Mouse (Mus musculus) myocyte (in vitro differentiated cells): ENCODE measurements at regions not wholly inside any gene's neighbourhood (a gene's known extent, or its start where the extent isn't known, plus 50 kb on each side); places are given as distances from the start of the nearest gene placed in this dataset.

Source experiments
- H3K27me3 ChIP-seq: one replicate; pipeline ENCODE4 v1.6.1; 2011; ENCODE audit not compliant: control insufficient read depth, insufficient read depth, insufficient read length
- H3K36me3 ChIP-seq: one replicate; pipeline ENCODE4 v1.6.1; 2011; ENCODE audit not compliant: control insufficient read depth, insufficient read depth
- H3K4me2 ChIP-seq: one replicate; pipeline ENCODE4 v1.6.1; 2011; ENCODE audit warnings: low read depth, control low read depth
- H3K4me3 ChIP-seq: one replicate; pipeline ENCODE4 v1.5.1; 2011; ENCODE audit warnings: mild to moderate bottlenecking, control low read depth, moderate library complexity
- H3K79me2 ChIP-seq: one replicate; pipeline ENCODE4 v1.6.1; 2011; ENCODE audit not compliant: control insufficient read depth, insufficient read depth
- H3ac ChIP-seq: one replicate; pipeline ENCODE4 v1.6.1; 2011; ENCODE audit not compliant: control insufficient read depth, insufficient read length
- CEBPB ChIP-seq: IDR thresholded peaks from 2 replicates; pipeline ENCODE4 v1.6.1; 2011; ENCODE audit warnings: mild to moderate bottlenecking, moderate library complexity; ENCODE audit not compliant: poor library complexity, insufficient read depth, severe bottlenecking
- E2F4 ChIP-seq: IDR thresholded peaks from one replicate; pipeline ENCODE4 v1.6.1; 2011; ENCODE audit warnings: mild to moderate bottlenecking, control low read depth, moderate library complexity; ENCODE audit not compliant: insufficient read depth
- MAX ChIP-seq: IDR thresholded peaks from one replicate; pipeline ENCODE4 v1.6.1; 2011; ENCODE audit warnings: low read depth, mild to moderate bottlenecking, control low read depth
- MYOD1 ChIP-seq, 3 experiments: IDR thresholded peaks; one replicate each; pipeline ENCODE4 v1.6.1; 2011; ENCODE audit warnings: control low read depth in 2 of 3, low read depth in 2 of 3, mild to moderate bottlenecking in 2 of 3, moderate library complexity in 1 of 3; ENCODE audit not compliant: insufficient read length in 2 of 3, control insufficient read depth in 1 of 3
- MYOG ChIP-seq, 3 experiments: IDR thresholded peaks; one replicate each; pipeline ENCODE4 v1.6.1; 2011; ENCODE audit warnings: control low read depth in 2 of 3, low read depth in 2 of 3, mild to moderate bottlenecking in 2 of 3; ENCODE audit not compliant: insufficient read length in 2 of 3, control insufficient read depth in 1 of 3, insufficient read depth in 1 of 3
- POLR2A ChIP-seq: IDR thresholded peaks from one replicate; pipeline ENCODE4 v1.6.1; 2011; ENCODE audit warnings: low read depth, mild to moderate bottlenecking, control low read depth, moderate library complexity; ENCODE audit not compliant: insufficient read length
- POLR2AphosphoS2 ChIP-seq: IDR thresholded peaks from one replicate; pipeline ENCODE4 v1.6.1; 2011; ENCODE audit warnings: low read depth, control low read depth; ENCODE audit not compliant: insufficient read length
- REST ChIP-seq: IDR thresholded peaks from one replicate; pipeline ENCODE4 v1.6.1; 2011; ENCODE audit warnings: mild to moderate bottlenecking, control low read depth, moderate library complexity; ENCODE audit not compliant: insufficient read depth, insufficient read length
- SRF ChIP-seq: IDR thresholded peaks from one replicate; pipeline ENCODE4 v1.6.1; 2011; ENCODE audit warnings: low read depth; ENCODE audit not compliant: control insufficient read depth, insufficient read length
- TCF12 ChIP-seq: IDR thresholded peaks from one replicate; pipeline ENCODE4 v1.6.1; 2011; ENCODE audit warnings: mild to moderate bottlenecking, control low read depth; ENCODE audit not compliant: poor library complexity, insufficient read depth, severe bottlenecking
- TCF3 ChIP-seq: IDR thresholded peaks from one replicate; pipeline ENCODE4 v1.6.1; 2011; ENCODE audit warnings: low read depth, control low read depth; ENCODE audit not compliant: insufficient read length
- USF1 ChIP-seq: IDR thresholded peaks from one replicate; pipeline ENCODE4 v1.6.1; 2011; ENCODE audit warnings: low read depth, mild to moderate bottlenecking, control low read depth, moderate library complexity

DNA sequence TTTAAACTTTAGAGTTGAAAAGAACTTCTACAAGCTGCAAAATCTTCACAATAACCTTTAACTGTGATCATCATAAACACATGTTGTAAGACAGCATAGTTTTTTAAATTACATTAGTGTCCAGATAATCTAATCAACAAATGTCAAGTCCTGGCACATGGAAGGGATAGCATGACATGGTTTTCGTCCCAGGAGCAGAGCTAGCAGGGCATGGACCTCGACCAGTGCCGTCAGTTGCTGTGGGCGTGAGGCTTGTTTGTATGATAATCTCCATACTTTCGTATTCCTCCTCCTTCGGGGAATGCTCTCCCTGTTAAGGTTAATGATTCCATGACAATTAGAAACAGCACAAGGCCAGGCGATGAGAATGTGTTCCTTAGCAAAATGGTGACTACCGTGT lies 143.4 kb upstream of the B3galt2 start:
- Histone ChIP-seq H3K79me2 (no peaks in the 10 kb centered on the region), H3K27me3 (no peaks in the 10 kb centered on the region), H3K4me3 (no peak overlapping the region), H3K36me3 (no peaks in the 10 kb centered on the region), H3ac (no peak overlapping the region), H3K4me2 (no peak overlapping the region)
- no peak for TF ChIP-seq MYOD1 (IDR thresholded peaks at IDR 0.05; ENCODE audit: control insufficient read depth in 1 of 3, insufficient read length in 2 of 3, low read depth in 2 of 3)

- H3K4me2 ChIP-seq, result peak overlapping the region; percentile 67
- H3K27me3 ChIP-seq, result no peaks in the 10 kb centered on the region
- TF ChIP-seq TCF3, result no peak
- peak in 1 of 3 experiments; percentile 9 for TF ChIP-seq MYOD1 (IDR thresholded peaks at IDR 0.05; ENCODE audit: control insufficient read depth in 1 of 3, insufficient read length in 2 of 3, low read depth in 2 of 3)
- no peaks in the 10 kb centered on the region for H3K79me2 ChIP-seq
- no peak overlapping the region for H3ac ChIP-seq
- H3K36me3 ChIP-seq, result no peaks in the 10 kb centered on the region
- no peak overlapping the region for H3K4me3 ChIP-seq
Measured at GRCm38 (mm10) chr1:143503436-143504065, 136.9 kb upstream of the B3galt2 start.

- Histone ChIP-seq H3K79me2 (no peaks in the 10 kb centered on the region), H3K4me3 (no peak overlapping the region)
- no peak for TF ChIP-seq TCF3
- TF ChIP-seq TCF12, result no peak
Measured at GRCm38 (mm10) chr1:143504066-143504440, 136.4 kb upstream of the B3galt2 start.

DNA sequence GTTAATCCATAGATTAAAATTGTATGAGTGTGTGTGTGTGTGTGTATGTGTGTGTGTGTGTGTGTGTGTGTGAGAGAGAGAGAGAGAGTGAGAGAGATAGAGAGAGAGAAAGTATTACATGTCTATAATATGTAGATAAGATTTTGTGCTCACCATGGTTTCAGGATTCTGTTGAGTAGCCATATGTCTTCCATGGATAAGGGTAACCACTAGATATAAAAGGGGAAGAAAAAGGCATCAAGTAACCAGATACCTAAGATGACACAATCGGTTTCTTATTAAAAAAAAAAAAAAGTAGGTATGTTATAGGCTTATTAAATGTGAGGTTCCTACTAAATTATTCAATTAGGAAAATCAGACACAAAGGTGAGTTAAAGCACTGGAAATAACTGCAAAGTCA lies 135.1 kb upstream of the B3galt2 start:
- no peaks in the 10 kb centered on the region for H3K27me3 ChIP-seq
- H3K4me2 ChIP-seq, result no peak overlapping the region
- TF ChIP-seq CEBPB (no peak), REST (no peak), USF1 (no peak), TCF3 (no peak), POLR2AphosphoS2 (no peak), TCF12 (no peak), POLR2A (no peak), MYOG (IDR thresholded peaks at IDR 0.05; ENCODE audit: control insufficient read depth in 1 of 3, insufficient read depth in 1 of 3, insufficient read length in 2 of 3, low read depth in 2 of 3) (no peak), E2F4 (no peak), MYOD1 (IDR thresholded peaks at IDR 0.05; ENCODE audit: control insufficient read depth in 1 of 3, insufficient read length in 2 of 3, low read depth in 2 of 3) (no peak), SRF (no peak)
- no peaks in the 10 kb centered on the region for H3K36me3 ChIP-seq
- no peaks in the 10 kb centered on the region for H3K79me2 ChIP-seq
- no peak overlapping the region for H3K4me3 ChIP-seq
- no peak overlapping the region for H3ac ChIP-seq

More at GRCm38 (mm10) chr1:143504066-143504440, 136.4 kb upstream of the B3galt2 start:
- no peaks in the 10 kb centered on the region for H3K27me3 ChIP-seq
- no peaks in the 10 kb centered on the region for H3K36me3 ChIP-seq
- no peak overlapping the region for H3K4me2 ChIP-seq
- no peak overlapping the region for H3ac ChIP-seq

- H3K4me2 ChIP-seq, result peak overlapping the region; percentile 20
Measured at GRCm38 (mm10) chr1:143523831-143524521, 116.5 kb upstream of the B3galt2 start.

More at GRCm38 (mm10) chr1:143523831-143524521, 116.5 kb upstream of the B3galt2 start:
- Histone ChIP-seq H3K27me3 (no peaks in the 10 kb centered on the region), H3K36me3 (no peaks in the 10 kb centered on the region), H3K4me3 (no peak overlapping the region), H3ac (no peak overlapping the region), H3K79me2 (no peaks in the 10 kb centered on the region)
- TF ChIP-seq MYOG (IDR thresholded peaks at IDR 0.05; ENCODE audit: control insufficient read depth in 1 of 3, insufficient read depth in 1 of 3, insufficient read length in 2 of 3, low read depth in 2 of 3), result no peak
- no peak for TF ChIP-seq TCF12
- no peak for TF ChIP-seq CEBPB
- TF ChIP-seq TCF3, result no peak
- no peak for TF ChIP-seq SRF
- no peak for TF ChIP-seq USF1
- TF ChIP-seq E2F4, result no peak
- TF ChIP-seq POLR2AphosphoS2, result no peak
- no peak for TF ChIP-seq MAX
- TF ChIP-seq MYOD1 (IDR thresholded peaks at IDR 0.05; ENCODE audit: control insufficient read depth in 1 of 3, insufficient read length in 2 of 3, low read depth in 2 of 3), result no peak
- TF ChIP-seq POLR2A, result no peak
- TF ChIP-seq REST, result no peak
